Mouse (Mus musculus) stomach, embryonic 16.5 days (tissue): ENCODE results near the gene Gm20517. TPM values are rescaled to one million over a fixed set of nuclear protein-coding genes. Genes with fewer than 3 reads are reported as not detected.

Experiments
- ATAC-seq: fragments of 200-750 bp; cut with Nextera tagmentation; 2 replicates; pipeline ENCODE4 v1.8.0; 2017; ENCODE audit warnings: moderate number of reproducible peaks, moderate TSS enrichment; ENCODE audit not compliant: insufficient read depth, low FRiP score
- H3K27ac ChIP-seq: fragments of 300-500 bp; sonication (generic); 2 replicates; pipeline ENCODE4 v1.5.1; 2014; ENCODE audit warnings: low read length
- H3K27me3 ChIP-seq: fragments of 300-500 bp; sonication (generic); 2 replicates; pipeline ENCODE4 v1.6.1; 2014; ENCODE audit warnings: low read length, control low read depth, mixed read lengths; ENCODE audit not compliant: control insufficient read depth, insufficient read depth
- H3K36me3 ChIP-seq: fragments of 300-500 bp; sonication (generic); 2 replicates; pipeline ENCODE4 v1.6.1; 2014; ENCODE audit warnings: low read length; ENCODE audit not compliant: control insufficient read depth, insufficient read depth
- H3K4me1 ChIP-seq: fragments of 300-500 bp; sonication (generic); 2 replicates; pipeline ENCODE4 v1.6.1; 2014; ENCODE audit warnings: low read length, control low read depth, mixed read lengths; ENCODE audit not compliant: control insufficient read depth, insufficient read depth
- H3K4me2 ChIP-seq: fragments of 300-500 bp; sonication (generic); 2 replicates; pipeline ENCODE4 v1.6.1; 2014; ENCODE audit warnings: low read depth, low read length, mixed read lengths
- H3K4me3 ChIP-seq: fragments of 300-500 bp; sonication (generic); replicated peaks from 2 replicates; pipeline ENCODE4 v1.5.1; 2014; ENCODE audit warnings: mild to moderate bottlenecking, low read length
- H3K9ac ChIP-seq: fragments of 300-500 bp; sonication (generic); 2 replicates; pipeline ENCODE4 v1.6.1; 2014; ENCODE audit warnings: low read length
- H3K9me3 ChIP-seq: fragments of 300-500 bp; sonication (generic); replicated peaks from 2 replicates; pipeline ENCODE4 v1.6.1; 2016; ENCODE audit warnings: low read length, control low read depth; ENCODE audit not compliant: control insufficient read depth
- WGBS: fragments of 180-500 bp; shearing (Covaris S2); extraction: QIAGEN DNeasy Blood & Tissue Kit; methylation state at CpG from one replicate; pipeline ENCODE4 v1.1.7; 2014; 5-methylcytosine and 5-hydroxymethylcytosine counted together
- polyA plus RNA-seq: library from polyadenylated mRNA; unstranded; fragments of >200 nt; fragmentation: Nextera tagmentation; extraction: Ambion mirVana; gene quantifications from 2 replicates; pipeline ENCODE4 v1.2.1, GENCODE M21; 2015

Gene Gm20517
- polyA plus RNA-seq, 1 experiment from 2014 or later = 0.89 TPM

- Histone ChIP-seq H3K36me3 (no peaks in the 10 kb centered on the region), H3K27me3 (no peaks in the 10 kb centered on the region), H3K4me1 (peaks cover 10% of the 10 kb centered on the region), H3K4me3 (no peak overlapping the region), H3K4me2 (no peak overlapping the region), H3K9ac (no peak overlapping the region), H3K9me3 (no peaks in the 10 kb centered on the region), H3K27ac (no peak overlapping the region)
- WGBS = 43% methylated on average over 20 of the region's 20 CpGs
- ATAC-seq = no peak
These were observed 92.2 kb downstream of the Gm20517 start for GRCm38 (mm10) chr17:47703556-47703955.

GRCm38 (mm10) chr17:47704692-47705091 is 93.3 kb downstream of the Gm20517 start:
- no peak for ATAC-seq
- 86% methylated on average over 4 of the region's 4 CpGs for WGBS
- H3K4me3 ChIP-seq = no peak overlapping the region
- no peak overlapping the region for H3K27ac ChIP-seq
- H3K36me3 ChIP-seq = no peaks in the 10 kb centered on the region
- no peaks in the 10 kb centered on the region for H3K9me3 ChIP-seq
- H3K9ac ChIP-seq = no peak overlapping the region
- H3K27me3 ChIP-seq = no peaks in the 10 kb centered on the region
- peaks cover 14% of the 10 kb centered on the region for H3K4me1 ChIP-seq
- H3K4me2 ChIP-seq = no peak overlapping the region

GRCm38 (mm10) chr17:47706196-47706595 is 94.8 kb downstream of the Gm20517 start:
- Histone ChIP-seq H3K4me1 (peaks cover 14% of the 10 kb centered on the region), H3K9ac (no peak overlapping the region), H3K27me3 (no peaks in the 10 kb centered on the region), H3K27ac (no peak overlapping the region), H3K36me3 (no peaks in the 10 kb centered on the region), H3K4me2 (no peak overlapping the region), H3K4me3 (no peak overlapping the region), H3K9me3 (no peaks in the 10 kb centered on the region)
- WGBS = 55% methylated on average over 1 of the region's 1 CpGs
- no peak for ATAC-seq

GRCm38 (mm10) chr17:47707961-47708360 is 96.6 kb downstream of the Gm20517 start:
- H3K36me3 ChIP-seq = no peaks in the 10 kb centered on the region
- H3K4me2 ChIP-seq = no peak overlapping the region
- no peak overlapping the region for H3K4me3 ChIP-seq
- H3K27ac ChIP-seq = no peak overlapping the region
- WGBS = 67% methylated on average over 3 of the region's 3 CpGs
- H3K27me3 ChIP-seq = no peaks in the 10 kb centered on the region
- H3K9me3 ChIP-seq = no peaks in the 10 kb centered on the region
- ATAC-seq = no peak
- peaks cover 14% of the 10 kb centered on the region for H3K4me1 ChIP-seq
- no peak overlapping the region for H3K9ac ChIP-seq

- Histone ChIP-seq H3K9me3 (no peaks in the 10 kb centered on the region), H3K36me3 (no peaks in the 10 kb centered on the region), H3K4me1 (peaks cover 14% of the 10 kb centered on the region), H3K4me3 (no peak overlapping the region), H3K9ac (no peak overlapping the region; the same call in 1 of the 2 replicates), H3K27ac (no peak overlapping the region), H3K4me2 (no peak overlapping the region), H3K27me3 (no peaks in the 10 kb centered on the region)
- ATAC-seq = peak; percentile 49; the same call in 1 of the 2 replicates
- 57% methylated on average over 4 of the region's 4 CpGs for WGBS
These were observed 97.6 kb downstream of the Gm20517 start for GRCm38 (mm10) chr17:47708972-47709371.

GRCm38 (mm10) chr17:47710036-47710435 is 98.6 kb downstream of the Gm20517 start:
- ATAC-seq = no peak
- WGBS = 69% methylated on average over 3 of the region's 3 CpGs
- Histone ChIP-seq H3K4me2 (no peak overlapping the region), H3K9me3 (no peaks in the 10 kb centered on the region), H3K27ac (no peak overlapping the region), H3K36me3 (no peaks in the 10 kb centered on the region), H3K27me3 (no peaks in the 10 kb centered on the region), H3K4me3 (no peak overlapping the region), H3K4me1 (peaks cover 14% of the 10 kb centered on the region), H3K9ac (no peak overlapping the region)

- Histone ChIP-seq H3K4me2 (no peak overlapping the region), H3K36me3 (no peaks in the 10 kb centered on the region), H3K9me3 (no peaks in the 10 kb centered on the region), H3K4me1 (peaks cover 10% of the 10 kb centered on the region; the same call in 1 of the 2 replicates), H3K4me3 (no peak overlapping the region), H3K9ac (no peak overlapping the region), H3K27ac (no peak overlapping the region), H3K27me3 (no peaks in the 10 kb centered on the region)
- ATAC-seq = 0 out of 2 replicates have a peak, but pooled peaks have one; percentile 19
- 37% methylated on average over 6 of the region's 6 CpGs for WGBS
These were observed 100.5 kb downstream of the Gm20517 start for GRCm38 (mm10) chr17:47711883-47712282.

GRCm38 (mm10) chr17:47712889-47713571 is 101.6 kb downstream of the Gm20517 start:
- H3K36me3 ChIP-seq = no peaks in the 10 kb centered on the region
- H3K27ac ChIP-seq = no peak overlapping the region
- no peaks in the 10 kb centered on the region for H3K9me3 ChIP-seq
- 56% methylated on average over 22 of the region's 22 CpGs for WGBS
- H3K4me1 ChIP-seq = peaks cover 8% of the 10 kb centered on the region; the same call in 1 of the 2 replicates
- no peak overlapping the region for H3K9ac ChIP-seq
- no peaks in the 10 kb centered on the region for H3K27me3 ChIP-seq
- no peak for ATAC-seq
- H3K4me3 ChIP-seq = no peak overlapping the region
- no peak overlapping the region for H3K4me2 ChIP-seq

- Histone ChIP-seq H3K27me3 (no peaks in the 10 kb centered on the region), H3K4me2 (no peak overlapping the region), H3K9me3 (no peaks in the 10 kb centered on the region), H3K9ac (no peak overlapping the region), H3K4me1 (no peaks in the 10 kb centered on the region), H3K4me3 (no peak overlapping the region), H3K36me3 (no peaks in the 10 kb centered on the region), H3K27ac (no peak overlapping the region)
- ATAC-seq = no peak
- 49% methylated on average over 3 of the region's 3 CpGs for WGBS
These were observed 103.6 kb downstream of the Gm20517 start for GRCm38 (mm10) chr17:47715037-47715436.
